Mouse (Mus musculus) cortical plate, adult 2 months (tissue): ENCODE data around the gene Poln.

Experiments
- CTCF ChIP-seq: fragments of 200-500 bp; IDR thresholded peaks from 2 replicates; pipeline ENCODE4 v1.5.1; 2011; ENCODE audit warnings: mild to moderate bottlenecking, control low read depth, low read length; ENCODE audit not compliant: insufficient read depth; ENCODE audit errors: extremely low read depth
- POLR2A ChIP-seq: fragments of 200-500 bp; IDR thresholded peaks from 2 replicates; pipeline ENCODE4 v1.6.1; 2011; ENCODE audit warnings: mild to moderate bottlenecking, low read length, control low read depth; ENCODE audit not compliant: insufficient read depth; ENCODE audit errors: extremely low read depth

DNA sequence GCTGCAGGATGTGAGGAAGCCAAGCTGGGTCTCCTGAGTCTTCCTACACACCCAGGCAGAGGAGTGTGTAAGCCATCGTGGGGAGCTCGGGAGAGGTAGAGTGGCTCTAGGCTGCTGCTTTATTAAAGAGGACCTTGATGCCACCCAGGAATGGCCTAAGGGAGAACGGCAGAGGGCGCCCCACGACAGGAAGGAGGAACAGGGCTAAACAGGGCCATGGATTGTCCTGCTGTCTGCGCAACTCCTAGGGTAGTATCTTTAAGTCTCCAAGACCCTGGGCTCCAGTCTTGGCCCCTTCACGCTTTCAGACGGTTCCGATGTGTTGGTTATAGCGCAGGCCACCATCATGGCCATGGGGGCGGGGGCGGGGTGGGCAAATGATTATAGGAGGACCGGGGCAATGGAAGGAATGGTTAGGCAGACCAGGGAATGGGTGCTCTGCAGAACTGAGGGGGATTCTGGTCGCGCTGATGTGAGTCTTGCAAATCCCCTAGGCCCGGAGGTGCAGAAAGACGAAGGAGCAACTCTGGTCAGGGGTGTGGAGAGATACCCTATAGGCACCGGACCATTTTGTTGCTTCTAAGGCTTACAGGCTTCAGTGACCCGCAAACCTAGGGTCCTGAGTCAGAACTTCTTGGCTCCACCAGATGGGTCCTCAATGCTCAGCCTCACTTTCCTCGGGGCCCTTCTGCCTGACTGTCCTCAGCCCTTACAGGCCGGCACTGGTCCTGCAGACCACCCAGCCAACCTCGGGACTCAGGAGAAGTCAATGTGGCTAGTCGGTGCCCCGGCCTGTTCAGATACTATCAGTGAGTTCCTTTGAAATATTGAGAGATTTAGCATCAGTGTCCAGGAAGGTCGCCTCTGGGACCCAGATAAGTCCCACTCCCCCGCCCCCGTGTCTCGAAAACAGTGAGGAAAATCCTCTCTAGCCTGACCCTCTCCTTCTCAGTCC, 174.3 kb downstream of the Poln start:
- TF ChIP-seq CTCF (peak; percentile 64), POLR2A (no peak)
